Mouse (Mus musculus) liver, adult 2 months (tissue): ENCODE results near the gene Serpina5.

Source experiments
- CTCF ChIP-seq: fragments of 200-500 bp; IDR thresholded peaks from 2 replicates; pipeline ENCODE4 v1.5.1; 2011; ENCODE audit warnings: low read depth, low read length, control low read depth
- POLR2A ChIP-seq: fragments of 200-500 bp; IDR thresholded peaks from 2 replicates; pipeline ENCODE4 v1.6.1; 2011; ENCODE audit warnings: low read length, control low read depth; ENCODE audit not compliant: insufficient read depth; ENCODE audit errors: extremely low read depth

GRCm38 (mm10) chr12:104141506-104141905, 40.6 kb downstream of the Serpina5 start:
- no peak for TF ChIP-seq CTCF
- no peak for TF ChIP-seq POLR2A
